Mouse (Mus musculus) brain, adult 2 months (tissue): Measurements from ENCODE around the gene Ccdc51.
"Not testable (repeated sequence)": the region's sequence is repeated elsewhere in the genome, so short reads cannot be mapped to it uniquely, and the experiment has no call there.

Source experiments
- DNase-seq: peaks from one replicate; pipeline ENCODE4 v3.0.0; 2011; ENCODE audit warnings: low read depth, low spot score

Ccdc51 gene

GRCm38 (mm10) chr9:109123266-109123665 lies 41.0 kb downstream of the Ccdc51 start:
- no peak for DNase-seq

- DNase-seq = no peak
Measured at GRCm38 (mm10) chr9:109124164-109124563, 41.9 kb downstream of the Ccdc51 start.

- DNase-seq = no peak
Measured at GRCm38 (mm10) chr9:109125043-109125442, 42.8 kb downstream of the Ccdc51 start.

GRCm38 (mm10) chr9:109125481-109125880 lies 43.2 kb downstream of the Ccdc51 start:
- DNase-seq = no peak

GRCm38 (mm10) chr9:109127076-109127475 lies 44.8 kb downstream of the Ccdc51 start:
- no peak for DNase-seq

GRCm38 (mm10) chr9:109128211-109128610 lies 45.9 kb downstream of the Ccdc51 start:
- DNase-seq = peak; percentile 33

GRCm38 (mm10) chr9:109130076-109130475 lies 47.8 kb downstream of the Ccdc51 start:
- no peak for DNase-seq

GRCm38 (mm10) chr9:109140414-109140813 lies 58.1 kb downstream of the Ccdc51 start:
- DNase-seq = not testable (repeated sequence)
